Mouse (Mus musculus) hindbrain, postnatal 0 days (tissue): ENCODE results near the gene C1qtnf1. TPM values are rescaled to one million over a fixed set of nuclear protein-coding genes. Genes with fewer than 3 reads are reported as not detected.

Experiments
- ATAC-seq: fragments of 200-750 bp; cut with Nextera tagmentation; 2 replicates; pipeline ENCODE4 v1.8.0; 2017; ENCODE audit warnings: mild to moderate bottlenecking, moderate TSS enrichment, moderate library complexity
- DNase-seq: peaks from one replicate; pipeline ENCODE4 v3.0.0-alpha.2; 2015; ENCODE audit warnings: low spot score
- H3K27ac ChIP-seq: fragments of 300-500 bp; sonication (generic); 2 replicates; pipeline ENCODE4 v1.5.1; 2014; ENCODE audit warnings: mild to moderate bottlenecking
- H3K27me3 ChIP-seq: fragments of 300-500 bp; sonication (generic); 2 replicates; pipeline ENCODE4 v1.6.1; 2014; ENCODE audit warnings: low read length, mixed read lengths; ENCODE audit not compliant: insufficient read depth
- H3K36me3 ChIP-seq: fragments of 300-500 bp; sonication (generic); 2 replicates; pipeline ENCODE4 v1.6.1; 2014; ENCODE audit warnings: low read length, mixed read lengths; ENCODE audit not compliant: insufficient read depth
- H3K4me1 ChIP-seq: fragments of 300-500 bp; sonication (generic); 2 replicates; pipeline ENCODE4 v1.6.1; 2014; ENCODE audit warnings: antibody characterized with exemption, low read length, mixed read lengths; ENCODE audit not compliant: insufficient read depth
- H3K4me2 ChIP-seq: fragments of 300-500 bp; sonication (generic); 2 replicates; pipeline ENCODE4 v1.6.1; 2014; ENCODE audit warnings: low read depth, mild to moderate bottlenecking, low read length, moderate library complexity, mixed read lengths
- H3K4me3 ChIP-seq: fragments of 300-500 bp; sonication (generic); 2 replicates; pipeline ENCODE4 v1.5.1; 2014; ENCODE audit warnings: low read length
- H3K9ac ChIP-seq: fragments of 300-500 bp; sonication (generic); replicated peaks from 2 replicates; pipeline ENCODE4 v1.6.1; 2014; ENCODE audit warnings: mild to moderate bottlenecking, low read length, moderate library complexity, mixed read lengths
- H3K9me3 ChIP-seq: fragments of 300-500 bp; sonication (generic); 2 replicates; pipeline ENCODE4 v1.6.1; 2016; ENCODE audit warnings: low read length, mixed read lengths
- CTCF ChIP-seq: IDR thresholded peaks from 2 replicates; pipeline ENCODE4 v1.5.1; 2016; ENCODE audit warnings: antibody characterized with exemption, control low read depth, low read depth
- WGBS: fragments of 180-500 bp; shearing (Covaris S2); extraction: QIAGEN DNeasy Blood & Tissue Kit; methylation state at CpG from one replicate; pipeline ENCODE4 v1.1.7; 2014; 5-methylcytosine and 5-hydroxymethylcytosine counted together
- polyA plus RNA-seq: library from polyadenylated mRNA; unstranded; fragments of >200 nt; fragmentation: Nextera tagmentation; extraction: Ambion mirVana; gene quantifications from 2 replicates; pipeline ENCODE4 v1.2.1, GENCODE M21; 2015
- total RNA-seq: library from RNA; depleted of rRNA; stranded (reverse); fragments of >200 nt; gene quantifications from 2 replicates; pipeline ENCODE4 v1.2.3, GENCODE M21; 2014

The C1qtnf1 gene
- total and polyA plus RNA-seq, 2 experiments from 2014 or later = 4.3 to 5.4 TPM

- H3K4me2 ChIP-seq = no peak overlapping the region
- H3K9me3 ChIP-seq = no peaks in the 10 kb centered on the region
- no peak overlapping the region for H3K27ac ChIP-seq
- ATAC-seq = no peak
- no peaks in the 10 kb centered on the region for H3K4me1 ChIP-seq
- H3K27me3 ChIP-seq = no peaks in the 10 kb centered on the region
- no peaks in the 10 kb centered on the region for H3K36me3 ChIP-seq
- no peak overlapping the region for H3K9ac ChIP-seq
- H3K4me3 ChIP-seq = no peak overlapping the region
- WGBS = 76% methylated on average over 11 of the region's 11 CpGs
- no peak for DNase-seq
- TF ChIP-seq CTCF = no peak
Measured at GRCm38 (mm10) chr11:118453886-118454671, 26.1 kb downstream of the C1qtnf1 start.

GRCm38 (mm10) chr11:118455788-118456187, 27.8 kb downstream of the C1qtnf1 start:
- no peak for ATAC-seq
- H3K4me1 ChIP-seq = no peaks in the 10 kb centered on the region
- H3K4me3 ChIP-seq = no peak overlapping the region
- H3K27ac ChIP-seq = no peak overlapping the region
- H3K27me3 ChIP-seq = no peaks in the 10 kb centered on the region
- no peak for TF ChIP-seq CTCF
- no peak for DNase-seq
- no peaks in the 10 kb centered on the region for H3K9me3 ChIP-seq
- no peaks in the 10 kb centered on the region for H3K36me3 ChIP-seq
- no peak overlapping the region for H3K9ac ChIP-seq
- WGBS = 82% methylated on average over 6 of the region's 6 CpGs
- H3K4me2 ChIP-seq = no peak overlapping the region

- no peak overlapping the region for H3K9ac ChIP-seq
- H3K4me1 ChIP-seq = no peaks in the 10 kb centered on the region
- no peaks in the 10 kb centered on the region for H3K36me3 ChIP-seq
- WGBS = 73% methylated on average over 11 of the region's 11 CpGs
- DNase-seq (no peak), ATAC-seq (no peak)
- H3K4me3 ChIP-seq = no peak overlapping the region
- no peaks in the 10 kb centered on the region for H3K27me3 ChIP-seq
- H3K4me2 ChIP-seq = no peak overlapping the region
- no peak overlapping the region for H3K27ac ChIP-seq
- no peak for TF ChIP-seq CTCF
- H3K9me3 ChIP-seq = no peaks in the 10 kb centered on the region
Measured at GRCm38 (mm10) chr11:118456937-118457336, 28.9 kb downstream of the C1qtnf1 start.

- H3K9me3 ChIP-seq = no peaks in the 10 kb centered on the region
- DNase-seq (peak; percentile 19), ATAC-seq (no peak)
- H3K27me3 ChIP-seq = no peaks in the 10 kb centered on the region
- H3K4me3 ChIP-seq = no peak overlapping the region
- no peaks in the 10 kb centered on the region for H3K36me3 ChIP-seq
- no peak overlapping the region for H3K9ac ChIP-seq
- WGBS = 54% methylated on average over 8 of the region's 8 CpGs
- H3K4me1 ChIP-seq = no peaks in the 10 kb centered on the region
- 0 out of 2 replicates have a peak overlapping the region, but pooled peaks have one; percentile 3 for H3K27ac ChIP-seq
- no peak overlapping the region for H3K4me2 ChIP-seq
- TF ChIP-seq CTCF = no peak
Measured at GRCm38 (mm10) chr11:118459051-118459450, 31.0 kb downstream of the C1qtnf1 start.

GRCm38 (mm10) chr11:118459536-118459935, 31.5 kb downstream of the C1qtnf1 start:
- Histone ChIP-seq H3K27me3 (no peaks in the 10 kb centered on the region), H3K36me3 (no peaks in the 10 kb centered on the region), H3K4me2 (no peak overlapping the region), H3K9me3 (no peaks in the 10 kb centered on the region), H3K27ac (no peak overlapping the region), H3K9ac (no peak overlapping the region), H3K4me1 (no peaks in the 10 kb centered on the region), H3K4me3 (no peak overlapping the region)
- ATAC-seq (no peak), DNase-seq (no peak)
- TF ChIP-seq CTCF = no peak
- WGBS = 81% methylated on average over 4 of the region's 4 CpGs

GRCm38 (mm10) chr11:118460280-118460679, 32.3 kb downstream of the C1qtnf1 start:
- no peak for ATAC-seq
- no peak overlapping the region for H3K4me2 ChIP-seq
- H3K4me3 ChIP-seq = no peak overlapping the region
- H3K9ac ChIP-seq = no peak overlapping the region
- no peaks in the 10 kb centered on the region for H3K4me1 ChIP-seq
- 59% methylated on average over 6 of the region's 6 CpGs for WGBS
- H3K9me3 ChIP-seq = no peaks in the 10 kb centered on the region
- H3K36me3 ChIP-seq = no peaks in the 10 kb centered on the region
- H3K27me3 ChIP-seq = no peaks in the 10 kb centered on the region
- peak; percentile 66 for TF ChIP-seq CTCF
- peak; percentile 30 for DNase-seq
- H3K27ac ChIP-seq = no peak overlapping the region

GRCm38 (mm10) chr11:118467441-118468035, 39.5 kb downstream of the C1qtnf1 start:
- ATAC-seq (no peak), DNase-seq (no peak)
- H3K9ac ChIP-seq = no peak overlapping the region
- no peaks in the 10 kb centered on the region for H3K9me3 ChIP-seq
- no peak overlapping the region for H3K27ac ChIP-seq
- no peaks in the 10 kb centered on the region for H3K4me1 ChIP-seq
- H3K4me3 ChIP-seq = no peak overlapping the region
- H3K4me2 ChIP-seq = no peak overlapping the region
- TF ChIP-seq CTCF = no peak
- H3K27me3 ChIP-seq = no peaks in the 10 kb centered on the region
- 39% methylated on average over 11 of the region's 11 CpGs for WGBS
- no peaks in the 10 kb centered on the region for H3K36me3 ChIP-seq
